Mouse (Mus musculus) embryonic facial prominence, embryonic 13.5 days (tissue): Measurements from ENCODE around the gene D430019H16Rik. TPM values are rescaled to one million over a fixed set of nuclear protein-coding genes. Genes with fewer than 3 reads are reported as not detected.

ENCODE experiments used
- ATAC-seq: fragments of 200-750 bp; cut with Nextera tagmentation; 2 replicates; pipeline ENCODE4 v1.8.0; 2017; ENCODE audit warnings: low read depth; ENCODE audit not compliant: insufficient number of reproducible peaks, insufficient read depth, low FRiP score, low TSS enrichment
- H3K27ac ChIP-seq: fragments of 300-500 bp; sonication (generic); 2 replicates; pipeline ENCODE4 v1.5.1; 2015; ENCODE audit warnings: moderate library complexity, mild to moderate bottlenecking, inconsistent platforms
- H3K27me3 ChIP-seq: fragments of 300-500 bp; sonication (generic); 2 replicates; pipeline ENCODE4 v1.6.1; 2015; ENCODE audit warnings: mild to moderate bottlenecking, inconsistent platforms
- H3K36me3 ChIP-seq: fragments of 300-500 bp; sonication (generic); 2 replicates; pipeline ENCODE4 v1.6.1; 2015; ENCODE audit warnings: mild to moderate bottlenecking, inconsistent platforms
- H3K4me1 ChIP-seq: fragments of 300-500 bp; sonication (generic); 2 replicates; pipeline ENCODE4 v1.6.1; 2015; ENCODE audit warnings: inconsistent platforms
- H3K4me2 ChIP-seq: fragments of 300-500 bp; sonication (generic); 2 replicates; pipeline ENCODE4 v1.6.1; 2015; ENCODE audit warnings: moderate library complexity, mild to moderate bottlenecking, inconsistent platforms
- H3K4me3 ChIP-seq: fragments of 300-500 bp; sonication (generic); 2 replicates; pipeline ENCODE4 v1.5.1; 2015; ENCODE audit warnings: mild to moderate bottlenecking, inconsistent platforms
- H3K9ac ChIP-seq: fragments of 300-500 bp; sonication (generic); 2 replicates; pipeline ENCODE4 v1.6.1; 2015; ENCODE audit warnings: mild to moderate bottlenecking, inconsistent platforms
- H3K9me3 ChIP-seq: fragments of 300-500 bp; sonication (generic); 2 replicates; pipeline ENCODE4 v1.6.1; 2016; ENCODE audit warnings: inconsistent platforms
- WGBS: fragments of 180-500 bp; shearing (Covaris S2); methylation state at CpG from one replicate; pipeline ENCODE4 v1.1.7; 2015; ENCODE audit warnings: mixed read lengths; 5-methylcytosine and 5-hydroxymethylcytosine counted together
- polyA plus RNA-seq: library from polyadenylated mRNA; unstranded; fragments of >200 nt; fragmentation: Nextera tagmentation; extraction: Ambion mirVana; gene quantifications from 2 replicates; pipeline ENCODE4 v1.2.1, GENCODE M21; 2015

D430019H16Rik gene
- polyA plus RNA-seq, 1 experiment from 2014 or later, result 3.0 TPM

DNA sequence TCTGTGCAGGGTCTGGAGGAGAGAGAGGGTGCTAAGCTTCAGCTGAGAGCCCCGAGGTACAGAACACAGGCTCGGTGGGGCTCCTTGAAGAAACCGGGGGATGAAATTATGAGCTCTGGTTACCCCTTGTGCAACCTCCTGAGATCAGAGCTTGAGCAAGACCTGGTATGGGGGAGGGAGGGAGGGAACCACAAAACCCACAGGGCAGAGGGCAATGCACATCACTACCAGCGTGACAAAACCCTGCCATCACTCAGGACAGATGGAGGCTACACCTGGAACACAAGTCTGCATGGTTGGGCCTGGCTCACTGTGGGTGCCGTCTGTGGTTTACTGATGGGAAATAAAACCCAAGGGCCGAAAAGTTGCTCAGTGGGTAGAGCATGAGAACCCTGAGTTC is 37.1 kb downstream of the D430019H16Rik start:
- H3K9ac ChIP-seq, result no peak overlapping the region
- no peak overlapping the region for H3K4me3 ChIP-seq
- no peak overlapping the region for H3K27ac ChIP-seq
- peaks cover 28% of the 10 kb centered on the region for H3K36me3 ChIP-seq
- H3K27me3 ChIP-seq, result no peaks in the 10 kb centered on the region
- no peak for ATAC-seq
- H3K4me2 ChIP-seq, result no peak overlapping the region
- no peaks in the 10 kb centered on the region for H3K4me1 ChIP-seq
- no peaks in the 10 kb centered on the region for H3K9me3 ChIP-seq
- WGBS, result 76% methylated on average over 6 of the region's 6 CpGs

GRCm38 (mm10) chr12:105494796-105495195 is 41.1 kb downstream of the D430019H16Rik start:
- ATAC-seq, result no peak
- 82% methylated on average over 5 of the region's 5 CpGs for WGBS

GRCm38 (mm10) chr12:105497894-105498293 is 44.2 kb downstream of the D430019H16Rik start:
- H3K9me3 ChIP-seq, result no peaks in the 10 kb centered on the region
- no peak overlapping the region for H3K4me3 ChIP-seq
- H3K27ac ChIP-seq, result no peak overlapping the region
- H3K4me1 ChIP-seq, result 0 out of 2 replicates have a peak, but pooled peaks cover 11% of the 10 kb centered on the region
- no peaks in the 10 kb centered on the region for H3K36me3 ChIP-seq
- no peak overlapping the region for H3K4me2 ChIP-seq
- WGBS, result 13% methylated on average over 6 of the region's 6 CpGs
- no peaks in the 10 kb centered on the region for H3K27me3 ChIP-seq
- no peak for ATAC-seq
- no peak overlapping the region for H3K9ac ChIP-seq

More at GRCm38 (mm10) chr12:105494796-105495195, 41.1 kb downstream of the D430019H16Rik start:
- H3K9ac ChIP-seq, result no peak overlapping the region
- no peak overlapping the region for H3K4me2 ChIP-seq
- H3K4me1 ChIP-seq, result 0 out of 2 replicates have a peak, but pooled peaks cover 8% of the 10 kb centered on the region
- peaks cover 6% of the 10 kb centered on the region for H3K36me3 ChIP-seq
- no peak overlapping the region for H3K4me3 ChIP-seq
- H3K27ac ChIP-seq, result no peak overlapping the region
- H3K9me3 ChIP-seq, result no peaks in the 10 kb centered on the region
- no peaks in the 10 kb centered on the region for H3K27me3 ChIP-seq

DNA sequence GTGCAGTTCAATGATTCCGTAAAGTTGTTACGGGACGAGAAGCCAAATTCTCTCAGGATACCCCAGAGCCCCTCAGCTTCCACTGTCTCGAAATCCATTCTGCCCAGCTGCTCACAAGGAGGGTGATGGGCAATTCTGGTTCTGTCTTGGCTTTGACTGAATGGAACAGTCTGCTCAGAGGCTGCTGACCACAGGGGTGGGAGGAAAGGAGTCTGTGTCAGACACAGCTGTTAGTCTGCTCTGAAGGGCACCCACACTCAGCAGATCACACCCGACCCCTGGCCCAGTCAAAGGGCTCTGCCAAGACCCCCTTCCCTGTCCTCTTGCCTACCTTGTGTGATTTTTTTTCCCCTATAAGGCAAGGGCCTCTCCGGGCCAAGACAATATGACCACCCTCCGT is 44.8 kb downstream of the D430019H16Rik start:
- Histone ChIP-seq H3K9me3 (no peaks in the 10 kb centered on the region), H3K4me2 (no peak overlapping the region), H3K4me1 (0 out of 2 replicates have a peak, but pooled peaks cover 11% of the 10 kb centered on the region), H3K4me3 (no peak overlapping the region), H3K9ac (no peak overlapping the region), H3K27me3 (no peaks in the 10 kb centered on the region), H3K27ac (no peak overlapping the region), H3K36me3 (no peaks in the 10 kb centered on the region)
- 91% methylated on average over 7 of the region's 7 CpGs for WGBS
- ATAC-seq, result no peak

GRCm38 (mm10) chr12:105498842-105499241 is 45.2 kb downstream of the D430019H16Rik start:
- ATAC-seq, result no peak
- H3K36me3 ChIP-seq, result no peaks in the 10 kb centered on the region
- 53% methylated on average over 4 of the region's 4 CpGs for WGBS
- H3K9me3 ChIP-seq, result no peaks in the 10 kb centered on the region
- no peak overlapping the region for H3K9ac ChIP-seq
- no peak overlapping the region for H3K4me2 ChIP-seq
- no peaks in the 10 kb centered on the region for H3K27me3 ChIP-seq
- H3K4me1 ChIP-seq, result 0 out of 2 replicates have a peak, but pooled peaks cover 11% of the 10 kb centered on the region
- no peak overlapping the region for H3K27ac ChIP-seq
- H3K4me3 ChIP-seq, result no peak overlapping the region

GRCm38 (mm10) chr12:105500940-105501339 is 47.3 kb downstream of the D430019H16Rik start:
- Histone ChIP-seq H3K4me1 (0 out of 2 replicates have a peak, but pooled peaks cover 13% of the 10 kb centered on the region), H3K27me3 (no peaks in the 10 kb centered on the region), H3K27ac (no peak overlapping the region), H3K4me2 (no peak overlapping the region), H3K9me3 (no peaks in the 10 kb centered on the region), H3K4me3 (no peak overlapping the region), H3K36me3 (no peaks in the 10 kb centered on the region), H3K9ac (no peak overlapping the region)
- no peak for ATAC-seq
- 36% methylated on average over 5 of the region's 5 CpGs for WGBS

DNA sequence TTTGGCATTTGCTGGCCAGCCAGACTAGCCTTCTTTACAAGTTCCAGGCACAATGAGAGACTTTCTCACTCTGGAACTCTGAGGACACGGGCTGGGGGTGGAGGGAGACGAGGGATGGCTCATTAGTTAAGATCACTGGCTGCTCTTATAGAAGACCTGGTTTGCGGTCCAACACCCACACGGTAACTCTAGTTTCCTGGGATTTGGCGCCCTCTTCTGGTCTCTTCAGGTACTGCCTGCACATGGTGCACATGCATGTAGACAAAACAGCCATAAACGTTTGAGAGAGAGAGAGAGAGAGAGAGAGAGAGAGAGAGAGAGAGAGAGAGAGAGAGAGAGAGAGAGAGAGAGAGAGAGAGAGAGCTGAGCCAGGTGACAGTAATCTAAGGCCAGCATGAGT is 51.1 kb downstream of the D430019H16Rik start:
- no peak overlapping the region for H3K4me3 ChIP-seq
- WGBS, result 63% methylated on average over 6 of the region's 6 CpGs

DNA sequence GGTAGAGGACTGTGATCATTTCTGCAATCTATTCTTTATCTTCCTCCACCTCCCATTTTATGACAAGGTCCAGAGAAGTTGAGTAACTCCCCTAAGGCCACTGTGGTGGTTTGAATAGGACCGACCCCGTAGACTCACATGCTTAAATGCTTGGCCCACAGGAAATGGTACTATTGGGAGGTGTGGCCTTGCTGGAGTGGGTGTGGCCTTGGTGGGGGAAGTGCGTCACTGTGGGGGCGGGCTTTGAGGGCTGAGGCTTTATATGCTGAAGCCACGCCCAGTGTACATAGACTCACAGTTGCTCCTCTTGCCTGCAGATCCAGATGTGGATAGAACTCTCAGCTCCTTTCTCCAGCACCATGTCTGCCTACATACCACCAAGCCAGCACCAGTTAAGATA is 57.5 kb downstream of the D430019H16Rik start:
- no peak for ATAC-seq
- 89% methylated on average over 5 of the region's 5 CpGs for WGBS
- Histone ChIP-seq H3K27ac (no peak overlapping the region), H3K4me3 (no peak overlapping the region), H3K4me1 (0 out of 2 replicates have a peak, but pooled peaks cover 3% of the 10 kb centered on the region), H3K9ac (no peak overlapping the region), H3K27me3 (no peaks in the 10 kb centered on the region), H3K36me3 (no peaks in the 10 kb centered on the region), H3K4me2 (no peak overlapping the region), H3K9me3 (no peaks in the 10 kb centered on the region)

More for the DNA sequence above, 51.1 kb downstream of the D430019H16Rik start:
- no peak overlapping the region for H3K4me2 ChIP-seq
- no peak overlapping the region for H3K27ac ChIP-seq
- H3K27me3 ChIP-seq, result no peaks in the 10 kb centered on the region
- no peak overlapping the region for H3K9ac ChIP-seq
- H3K4me1 ChIP-seq, result 0 out of 2 replicates have a peak, but pooled peaks cover 10% of the 10 kb centered on the region
- H3K36me3 ChIP-seq, result no peaks in the 10 kb centered on the region
- H3K9me3 ChIP-seq, result no peaks in the 10 kb centered on the region
- ATAC-seq, result no peak

DNA sequence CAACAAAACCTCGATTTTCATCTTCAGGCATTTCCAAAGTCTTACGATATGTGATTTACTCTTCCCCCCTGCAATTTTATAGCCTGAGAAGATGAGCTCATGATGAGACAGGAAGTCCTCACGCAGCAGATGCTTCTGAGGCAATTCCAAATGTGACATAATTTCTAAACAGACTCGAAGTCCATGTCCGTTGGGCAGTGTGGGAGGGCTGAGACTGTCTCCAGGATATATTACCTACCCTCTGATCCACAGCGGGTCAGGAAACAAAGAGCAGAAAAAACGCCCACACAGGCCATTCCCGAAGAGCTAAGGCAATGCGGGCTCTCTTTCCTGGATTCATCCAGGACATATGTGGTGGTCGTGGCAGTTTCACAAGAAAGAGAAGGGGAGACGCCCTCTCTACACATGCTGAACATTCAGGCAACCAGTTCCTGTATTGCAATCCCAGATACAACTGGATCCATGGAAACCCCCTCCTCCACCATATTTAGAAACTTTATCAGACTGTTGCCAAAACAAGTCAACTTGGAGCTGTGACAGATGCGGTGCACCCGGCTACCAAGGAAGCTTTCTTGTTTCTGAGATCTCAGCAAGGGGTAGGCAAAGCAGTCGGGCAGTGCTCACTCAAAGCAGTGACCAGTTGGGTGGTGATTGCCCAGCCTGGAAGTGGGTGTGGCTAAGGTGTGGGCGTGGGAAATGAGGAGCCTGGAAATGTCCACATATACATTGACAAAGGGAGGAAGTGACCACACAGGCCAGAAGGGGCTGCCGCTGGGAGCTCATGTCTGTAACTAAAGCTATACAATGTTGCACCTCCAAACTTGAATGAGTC is 58.2 kb downstream of the D430019H16Rik start:
- peak overlapping the region; percentile 44; the same call in 1 of the 2 replicates for H3K27ac ChIP-seq
- WGBS, result 73% methylated on average over 16 of the region's 16 CpGs

DNA sequence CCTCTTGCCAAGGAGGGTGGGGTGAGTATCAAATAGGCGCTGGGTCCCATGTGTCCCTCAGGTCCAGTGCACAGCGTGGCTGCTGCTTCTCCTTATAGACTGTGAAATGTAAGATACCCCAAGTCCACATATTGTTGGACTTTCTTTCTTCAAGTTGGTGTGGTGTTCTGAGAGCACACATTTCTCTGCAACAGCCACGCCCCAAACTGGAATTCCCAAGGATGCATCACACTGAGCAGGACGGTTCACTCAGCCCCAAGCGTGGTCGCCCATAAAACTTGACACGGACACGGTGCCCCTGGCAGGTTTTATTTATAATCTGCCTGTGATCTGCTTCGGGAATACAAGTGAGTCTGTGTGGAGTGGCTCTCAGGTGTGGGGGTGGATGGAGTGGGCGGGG is 60.5 kb downstream of the D430019H16Rik start:
- H3K4me3 ChIP-seq, result no peak overlapping the region
- H3K36me3 ChIP-seq, result no peaks in the 10 kb centered on the region
- no peak overlapping the region for H3K4me2 ChIP-seq
- no peaks in the 10 kb centered on the region for H3K27me3 ChIP-seq
- no peak for ATAC-seq
- peaks cover 5% of the 10 kb centered on the region; the same call in 1 of the 2 replicates for H3K4me1 ChIP-seq
- H3K9ac ChIP-seq, result no peak overlapping the region
- no peaks in the 10 kb centered on the region for H3K9me3 ChIP-seq
- 75% methylated on average over 10 of the region's 10 CpGs for WGBS
- H3K27ac ChIP-seq, result no peak overlapping the region

More for the DNA sequence above, 58.2 kb downstream of the D430019H16Rik start:
- Histone ChIP-seq H3K4me3 (no peak overlapping the region), H3K9ac (no peak overlapping the region), H3K9me3 (no peaks in the 10 kb centered on the region), H3K4me2 (no peak overlapping the region), H3K4me1 (0 out of 2 replicates have a peak, but pooled peaks cover 3% of the 10 kb centered on the region), H3K27me3 (no peaks in the 10 kb centered on the region), H3K36me3 (no peaks in the 10 kb centered on the region)
- no peak for ATAC-seq

- Histone ChIP-seq H3K4me3 (no peak overlapping the region), H3K9me3 (no peaks in the 10 kb centered on the region), H3K27ac (no peak overlapping the region), H3K36me3 (no peaks in the 10 kb centered on the region), H3K9ac (no peak overlapping the region), H3K4me1 (peaks cover 24% of the 10 kb centered on the region), H3K27me3 (no peaks in the 10 kb centered on the region), H3K4me2 (no peak overlapping the region)
- WGBS, result 81% methylated on average over 21 of the region's 21 CpGs
- no peak for ATAC-seq
Observed at GRCm38 (mm10) chr12:105517026-105517675, 63.5 kb downstream of the D430019H16Rik start.
